Mouse (Mus musculus) MEL (cell line): Measurements from ENCODE around the gene Fstl3. TPM values are rescaled to one million over a fixed set of nuclear protein-coding genes. Genes with fewer than 3 reads are reported as not detected.

ENCODE experiments used
- DNase-seq: peaks from one replicate; pipeline ENCODE4 v3.0.0; 2011; ENCODE audit warnings: low read depth, low spot score
- H3K27ac ChIP-seq: 2 replicates; pipeline ENCODE4 v1.5.1; 2012; ENCODE audit warnings: low read depth, mild to moderate bottlenecking, control low read depth, low read length, moderate library complexity; ENCODE audit not compliant: control insufficient read depth
- H3K27me3 ChIP-seq, 2 experiments: fragments of 150-350 bp in 1 of 2; sonication (generic) in 1 of 2; 2 replicates each; pipeline ENCODE4 v1.6.1; 2012; ENCODE audit warnings: low read length in 2 of 2, mild to moderate bottlenecking in 2 of 2, improper control_type of control experiment in 1 of 2, moderate library complexity in 1 of 2; ENCODE audit not compliant: insufficient read depth in 2 of 2, control insufficient read depth in 1 of 2
- H3K36me3 ChIP-seq, 2 experiments: 2 replicates each; pipeline ENCODE4 v1.6.1; 2012 to 2014; ENCODE audit warnings: low read length in 2 of 2, improper control_type of control experiment in 1 of 2, inconsistent platforms in 1 of 2, mild to moderate bottlenecking in 1 of 2; ENCODE audit not compliant: insufficient read depth in 2 of 2, control insufficient read depth in 1 of 2
- H3K4me1 ChIP-seq, 2 experiments: fragments of 150-350 bp in 1 of 2; sonication (generic) in 1 of 2; 2 replicates each; pipeline ENCODE4 v1.6.1; 2012; ENCODE audit warnings: low read length in 2 of 2, improper control_type of control experiment in 1 of 2, mild to moderate bottlenecking in 1 of 2; ENCODE audit not compliant: insufficient read depth in 2 of 2, control insufficient read depth in 1 of 2
- H3K4me3 ChIP-seq, 2 experiments: fragments of 150-350 bp in 1 of 2; sonication (generic) in 1 of 2; 2 replicates each; pipeline ENCODE4 v1.5.1; 2012; ENCODE audit warnings: low read depth in 2 of 2, low read length in 2 of 2, mild to moderate bottlenecking in 2 of 2, moderate library complexity in 2 of 2, control low read depth in 1 of 2, improper control_type of control experiment in 1 of 2; ENCODE audit not compliant: control insufficient read depth in 1 of 2, insufficient read depth in 1 of 2
- H3K79me2 ChIP-seq: 2 replicates; pipeline ENCODE4 v1.6.1; 2012; ENCODE audit warnings: mild to moderate bottlenecking, low read length, moderate library complexity; ENCODE audit not compliant: control insufficient read depth, poor library complexity, insufficient read depth
- H3K9ac ChIP-seq: 2 replicates; pipeline ENCODE4 v1.6.1; 2012; ENCODE audit warnings: low read depth, mild to moderate bottlenecking, control low read depth, low read length, moderate library complexity; ENCODE audit not compliant: control insufficient read depth, poor library complexity, severe bottlenecking
- H3K9me3 ChIP-seq: fragments of 150-350 bp; sonication (generic); replicated peaks from 2 replicates; pipeline ENCODE4 v1.6.1; 2012; ENCODE audit warnings: mild to moderate bottlenecking, low read length, improper control_type of control experiment, moderate library complexity; ENCODE audit not compliant: insufficient read depth
- BHLHE40 ChIP-seq: IDR thresholded peaks from 2 replicates; pipeline ENCODE4 v1.6.1; 2012; ENCODE audit warnings: low read depth, mild to moderate bottlenecking, inconsistent platforms, low read length, improper control_type of control experiment, borderline replicate concordance
- CHD1 ChIP-seq: IDR thresholded peaks from 2 replicates; pipeline ENCODE4 v1.6.1; 2012; ENCODE audit warnings: low read depth, mild to moderate bottlenecking, inconsistent platforms, low read length, improper control_type of control experiment
- ELF1 ChIP-seq: IDR thresholded peaks from 2 replicates; pipeline ENCODE4 v1.6.1; 2014; ENCODE audit warnings: low read depth, mild to moderate bottlenecking, inconsistent platforms, low read length, improper control_type of control experiment, moderate library complexity
- EP300 ChIP-seq, 2 experiments: IDR thresholded peaks; 2 replicates each; pipeline ENCODE4 v1.6.1; 2011; ENCODE audit warnings: improper control_type of control experiment in 2 of 2, low read length in 2 of 2, low read depth in 1 of 2, mild to moderate bottlenecking in 1 of 2
- GABPA ChIP-seq: IDR thresholded peaks from 2 replicates; pipeline ENCODE4 v1.6.1; 2012; ENCODE audit warnings: low read depth, mild to moderate bottlenecking, inconsistent platforms, low read length, improper control_type of control experiment, moderate library complexity
- JUND ChIP-seq: IDR thresholded peaks from 2 replicates; pipeline ENCODE4 v1.6.1; 2011; ENCODE audit warnings: low read depth, mild to moderate bottlenecking, improper control_type of control experiment, low read length
- MAFK ChIP-seq: IDR thresholded peaks from 2 replicates; pipeline ENCODE4 v1.6.1; 2011; ENCODE audit warnings: low read depth, mild to moderate bottlenecking, low read length, improper control_type of control experiment, borderline replicate concordance
- MAZ ChIP-seq: IDR thresholded peaks from 2 replicates; pipeline ENCODE4 v1.6.1; 2012; ENCODE audit warnings: low read depth, mild to moderate bottlenecking, inconsistent platforms, low read length, improper control_type of control experiment
- MEF2A ChIP-seq: IDR thresholded peaks from 2 replicates; pipeline ENCODE4 v1.6.1; 2014; ENCODE audit warnings: low read depth, mild to moderate bottlenecking, inconsistent platforms, low read length, improper control_type of control experiment; ENCODE audit not compliant: poor library complexity, insufficient replicate concordance, severe bottlenecking; ENCODE audit errors: extremely low read depth
- MXI1 ChIP-seq: IDR thresholded peaks from 2 replicates; pipeline ENCODE4 v1.6.1; 2011; ENCODE audit warnings: mild to moderate bottlenecking, low read depth, low read length, improper control_type of control experiment
- MYB ChIP-seq: IDR thresholded peaks from 2 replicates; pipeline ENCODE4 v1.6.1; 2011; ENCODE audit warnings: mild to moderate bottlenecking, low read depth, low read length, improper control_type of control experiment
- MYC ChIP-seq: IDR thresholded peaks from 2 replicates; pipeline ENCODE4 v1.6.1; 2011; ENCODE audit warnings: low read depth, mild to moderate bottlenecking, low read length, improper control_type of control experiment, moderate library complexity
- NELFE ChIP-seq: IDR thresholded peaks from 2 replicates; pipeline ENCODE4 v1.6.1; 2011; ENCODE audit warnings: low read depth, low read length, improper control_type of control experiment
- POLR2A ChIP-seq, 2 experiments: IDR thresholded peaks; 2 replicates each; pipeline ENCODE4 v1.6.1; 2011 to 2012; ENCODE audit warnings: low read length in 2 of 2, mild to moderate bottlenecking in 2 of 2, control low read depth in 1 of 2, improper control_type of control experiment in 1 of 2, low read depth in 1 of 2, moderate library complexity in 1 of 2; ENCODE audit not compliant: control insufficient read depth in 1 of 2, insufficient read depth in 1 of 2, poor library complexity in 1 of 2
- POLR2AphosphoS5 ChIP-seq: IDR thresholded peaks from 2 replicates; pipeline ENCODE4 v1.6.1; 2012; ENCODE audit warnings: low read depth, borderline replicate concordance, mild to moderate bottlenecking, inconsistent platforms, low read length, moderate library complexity, mixed read lengths
- RCOR1 ChIP-seq: IDR thresholded peaks from 2 replicates; pipeline ENCODE4 v1.6.1; 2012; ENCODE audit warnings: low read depth, mild to moderate bottlenecking, inconsistent platforms, low read length, improper control_type of control experiment
- SIN3A ChIP-seq: IDR thresholded peaks from 2 replicates; pipeline ENCODE4 v1.6.1; 2012; ENCODE audit warnings: low read length, improper control_type of control experiment, inconsistent platforms
- TAL1 ChIP-seq: IDR thresholded peaks from 2 replicates; pipeline ENCODE4 v1.6.1; 2012; ENCODE audit warnings: mild to moderate bottlenecking, inconsistent platforms, low read length, moderate library complexity, mixed read lengths
- TCF12 ChIP-seq: IDR thresholded peaks from 2 replicates; pipeline ENCODE4 v1.6.1; 2014; ENCODE audit warnings: low read depth, mild to moderate bottlenecking, inconsistent platforms, low read length, improper control_type of control experiment, moderate library complexity
- ZNF384 ChIP-seq: IDR thresholded peaks from 2 replicates; pipeline ENCODE4 v1.6.1; 2012; ENCODE audit warnings: low read depth, mild to moderate bottlenecking, inconsistent platforms, low read length, improper control_type of control experiment
- polyA plus RNA-seq, 2 experiments: library from polyadenylated mRNA; stranded (reverse) in 1 of 2; unstranded in 1 of 2; fragments of >175 nt in 1 of 2; fragments of >200 nt in 1 of 2; gene quantifications; 2 replicates each; pipeline versions ENCODE4 v1.2.1 to v1.2.4; 2012; ENCODE audit warnings: low replicate concordance in 2 of 2, low read depth in 1 of 2; ENCODE audit not compliant: insufficient read length in 2 of 2, insufficient read depth in 1 of 2, missing spikeins in 1 of 2
- total RNA-seq: library from RNA; depleted of rRNA; stranded (reverse); fragments of 300-350 nt; gene quantifications from 2 replicates; pipeline ENCODE4 v1.2.3, GENCODE M21; 2012

The Fstl3 gene
- total and polyA plus RNA-seq, 3 experiments: 4.3 to 7.1 TPM; not detected in 1

DNA sequence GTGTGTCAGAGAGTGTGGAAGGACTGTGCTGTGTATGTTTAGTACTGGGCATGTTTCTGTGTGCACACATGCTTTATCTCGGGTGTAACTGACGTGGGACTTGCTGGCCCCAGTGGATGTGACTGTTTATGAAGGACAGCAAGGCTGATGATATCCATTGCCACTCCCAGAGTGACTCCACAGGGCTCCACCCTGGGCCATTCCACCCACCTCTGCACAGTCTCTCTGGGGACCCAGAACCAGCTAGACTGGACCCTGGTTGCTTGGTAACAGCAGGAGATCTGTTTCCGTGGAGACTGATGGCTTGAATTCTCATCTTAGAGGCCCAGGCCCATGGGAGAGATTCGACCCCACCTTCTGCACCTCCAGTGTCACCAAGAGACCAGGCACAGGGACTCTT is 41.2 kb downstream of the Fstl3 start:
- Histone ChIP-seq H3K36me3 (no peaks in the 10 kb centered on the region), H3K79me2 (no peaks in the 10 kb centered on the region), H3K9me3 (no peaks in the 10 kb centered on the region), H3K27ac (no peak overlapping the region), H3K9ac (no peak overlapping the region), H3K4me1 (no peaks in the 10 kb centered on the region), H3K27me3 (no peaks in the 10 kb centered on the region), H3K4me3 (no peak overlapping the region)
- DNase-seq: no peak
- TF ChIP-seq ZNF384 (no peak), POLR2A (IDR thresholded peaks at IDR 0.05; ENCODE audit: control insufficient read depth in 1 of 2, insufficient read depth in 1 of 2, low read depth in 1 of 2, low read length in 2 of 2, poor library complexity in 1 of 2) (no peak), NELFE (no peak), MXI1 (no peak), EP300 (IDR thresholded peaks at IDR 0.05; ENCODE audit: low read depth in 1 of 2, low read length in 2 of 2) (no peak), CHD1 (no peak), POLR2AphosphoS5 (no peak), BHLHE40 (no peak)

DNA sequence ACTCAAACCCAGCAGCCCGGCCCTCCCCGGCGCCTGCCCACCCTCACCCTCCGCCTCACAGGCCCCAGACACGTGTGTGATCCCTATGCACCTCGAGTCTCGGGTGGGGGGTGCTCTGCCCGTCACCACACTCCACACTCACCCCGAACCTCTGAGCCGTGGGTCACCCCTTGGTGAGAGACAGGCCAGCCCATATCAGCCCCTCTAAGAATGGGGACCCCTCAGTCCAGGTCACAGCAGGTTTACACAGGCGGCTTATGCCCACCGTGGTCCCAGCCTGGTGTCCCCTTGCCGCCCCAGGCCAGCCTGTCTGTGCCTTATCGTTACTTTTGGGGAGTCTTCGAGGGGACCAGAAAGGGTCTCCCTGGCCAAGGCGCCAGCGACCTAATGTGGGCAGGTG is 42.5 kb downstream of the Fstl3 start:
- no peak overlapping the region for H3K9ac ChIP-seq
- TF ChIP-seq GABPA (no peak), TCF12 (no peak), MYB (no peak), POLR2A (IDR thresholded peaks at IDR 0.05; ENCODE audit: control insufficient read depth in 1 of 2, insufficient read depth in 1 of 2, low read depth in 1 of 2, low read length in 2 of 2, poor library complexity in 1 of 2) (no peak), MYC (no peak), ELF1 (no peak), MAFK (no peak), JUND (no peak), NELFE (no peak), SIN3A (no peak), MAZ (no peak), MEF2A (no peak), CHD1 (no peak), TAL1 (no peak), RCOR1 (no peak)
- no peaks in the 10 kb centered on the region for H3K27me3 ChIP-seq
- H3K36me3 ChIP-seq: no peaks in the 10 kb centered on the region
- peaks cover 0 to 6% of the 10 kb centered on the region in 2 experiments; a peak in 1 of 4 replicates for H3K4me1 ChIP-seq
- H3K79me2 ChIP-seq: no peaks in the 10 kb centered on the region
- no peaks in the 10 kb centered on the region for H3K9me3 ChIP-seq
- DNase-seq: no peak
- no peak overlapping the region for H3K4me3 ChIP-seq
- no peak overlapping the region for H3K27ac ChIP-seq
